8 mouse cellular contexts compared by ENCODE assay signal in the genomic region with DNA sequence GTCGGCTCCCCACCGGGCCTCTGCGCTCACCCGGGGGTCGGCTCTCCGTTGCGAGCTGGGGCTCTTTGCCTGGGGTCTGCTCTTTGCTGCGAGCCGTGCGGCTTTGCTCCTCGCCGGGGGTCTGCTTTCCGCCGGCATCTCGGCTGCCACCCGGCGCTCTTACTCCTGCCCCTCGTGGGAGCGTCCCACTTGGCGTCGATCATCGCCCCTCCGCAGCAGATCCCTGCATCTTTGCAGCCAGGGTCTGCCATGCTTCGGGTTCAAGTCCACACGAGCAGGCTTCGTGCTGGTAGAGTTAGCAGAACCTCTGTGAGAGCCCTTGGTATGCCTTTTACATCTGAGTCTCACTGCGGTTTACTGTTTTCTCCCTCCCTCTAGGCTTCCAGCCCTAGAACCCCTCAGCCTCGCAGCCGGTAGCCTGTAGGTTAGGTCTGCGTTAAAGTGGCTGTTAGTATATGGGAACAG. TPM values are rescaled to one million over a fixed set of nuclear protein-coding genes. Genes with fewer than 3 reads are reported as not detected.
DNase-seq lines count a peak whose midpoint lies in the region; ATAC-seq and TF ChIP-seq lines count a peak whose summit lies in the region.

No protein-coding gene starts in this region.

- H3K27ac ChIP-seq in thymus, adult 2 months (ENCODE audit: control insufficient read depth, insufficient read depth, low read length) = no peak overlapping the region
- H3K27ac ChIP-seq in heart, embryonic 14.5 days (replicated peaks in 1 of 2; ENCODE audit: control insufficient read depth in 1 of 2, insufficient read depth in 1 of 2, low read depth in 2 of 2, low read length in 2 of 2) = peak overlapping the region in 1 of 2 experiments; percentile 51; a peak in 1 of 4 replicates
- H3K27ac ChIP-seq in liver, embryonic 13.5 days = peak overlapping the region; percentile 78
- peak overlapping the region; percentile 85 for H3K27ac ChIP-seq in stomach, embryonic 15.5 days

- no peak for TF ChIP-seq CTCF in thymus, adult 2 months (IDR thresholded peaks at IDR 0.05; ENCODE audit: borderline replicate concordance, control insufficient read depth, extremely low read depth, insufficient read depth, low read length, poor library complexity)

- WGBS in thymus, adult 2 months = under 1% methylated on average over 30 of the region's 30 CpGs
- WGBS in heart, embryonic 14.5 days = under 1% methylated on average over 28 of the region's 30 CpGs
- whole genome bisulfite sequencing in liver, embryonic 13.5 days (ENCODE audit: insufficient replicate concordance) = under 1% methylated on average over 29 of the region's 30 CpGs
- WGBS in stomach, embryonic 15.5 days = under 1% methylated on average over 30 of the region's 30 CpGs

- H3K4me2 ChIP-seq in heart, embryonic 14.5 days (ENCODE audit: low read length) = peak overlapping the region; percentile 82
- peak overlapping the region; percentile 96 for H3K4me2 ChIP-seq in liver, embryonic 13.5 days
- H3K4me2 ChIP-seq in stomach, embryonic 15.5 days = peak overlapping the region; percentile 87

- no peaks in the 10 kb centered on the region; the same call in 1 of the 2 replicates for H3K36me3 ChIP-seq in thymus, adult 2 months (ENCODE audit: control insufficient read depth, insufficient read depth, low read length)
- H3K36me3 ChIP-seq in heart, embryonic 14.5 days (ENCODE audit: control insufficient read depth, insufficient read depth, low read length) = peaks cover 38% of the 10 kb centered on the region
- H3K36me3 ChIP-seq in liver, embryonic 13.5 days = peaks cover 33% of the 10 kb centered on the region
- H3K36me3 ChIP-seq in stomach, embryonic 15.5 days = peaks cover 16% of the 10 kb centered on the region; the same call in 1 of the 2 replicates

- DNase-seq in cerebellum, postnatal 10 days = peak; percentile 50 to 54
- no peak for DNase-seq in cerebellum, adult 9-11 months
- DNase-seq in thymus, adult 2 months = no peak
- no peak for DNase-seq in thymus, postnatal 14 days
- DNase-seq in liver, embryonic 13.5 days = no peak
- no peak for DNase-seq in layer of hippocampus, adult 9-10 months (ENCODE audit: low spot score)

- H3K9me3 ChIP-seq in heart, embryonic 14.5 days (ENCODE audit: control insufficient read depth, low read length) = no peaks in the 10 kb centered on the region
- H3K9me3 ChIP-seq in liver, embryonic 13.5 days (replicated peaks) = no peaks in the 10 kb centered on the region
- H3K9me3 ChIP-seq in stomach, embryonic 15.5 days = no peaks in the 10 kb centered on the region

- TF ChIP-seq POLR2A in thymus, adult 2 months (IDR thresholded peaks at IDR 0.05; ENCODE audit: control insufficient read depth, extremely low read depth, insufficient read depth, low read length, poor library complexity) = no peak

- H3K27me3 ChIP-seq in thymus, adult 2 months (ENCODE audit: control insufficient read depth, insufficient read depth, low read length) = no peaks in the 10 kb centered on the region
- H3K27me3 ChIP-seq in heart, embryonic 14.5 days (ENCODE audit: control insufficient read depth, insufficient read depth, low read length) = no peaks in the 10 kb centered on the region
- H3K27me3 ChIP-seq in liver, embryonic 13.5 days = no peaks in the 10 kb centered on the region
- no peaks in the 10 kb centered on the region for H3K27me3 ChIP-seq in stomach, embryonic 15.5 days (replicated peaks)

- H3K4me3 ChIP-seq in thymus, adult 2 months (ENCODE audit: control insufficient read depth, insufficient read depth, low read length) = peak overlapping the region; percentile 91
- peak overlapping the region; percentile 92 for H3K4me3 ChIP-seq in heart, embryonic 14.5 days (ENCODE audit: control insufficient read depth in 1 of 2, insufficient read depth in 1 of 2, low read depth in 1 of 2, low read length in 2 of 2)
- peak overlapping the region; percentile 94 for H3K4me3 ChIP-seq in liver, embryonic 13.5 days (replicated peaks)
- peak overlapping the region; percentile 97 for H3K4me3 ChIP-seq in stomach, embryonic 15.5 days (replicated peaks)

- H3K9ac ChIP-seq in heart, embryonic 14.5 days (ENCODE audit: low read length) = peak overlapping the region; percentile 91
- H3K9ac ChIP-seq in liver, embryonic 13.5 days = peak overlapping the region; percentile 90
- H3K9ac ChIP-seq in stomach, embryonic 15.5 days = peak overlapping the region; percentile 91

- peak; percentile 51; the same call in 1 of the 2 replicates for ATAC-seq in heart, embryonic 14.5 days (ENCODE audit: insufficient number of reproducible peaks, insufficient read depth, low FRiP score, low read depth)
- peak; percentile 45 for ATAC-seq in liver, embryonic 13.5 days (ENCODE audit: low read depth)
- peak; percentile 54; the same call in 1 of the 2 replicates for ATAC-seq in stomach, embryonic 15.5 days (ENCODE audit: insufficient read depth, low FRiP score, low read depth)

- 0 out of 2 replicates have a peak, but pooled peaks cover 2% of the 10 kb centered on the region for H3K4me1 ChIP-seq in thymus, adult 2 months (replicated peaks; ENCODE audit: control insufficient read depth, insufficient read depth, low read length)
- peaks cover 2 to 17% of the 10 kb centered on the region in 2 experiments; a peak in 2 of 4 replicates for H3K4me1 ChIP-seq in heart, embryonic 14.5 days (ENCODE audit: control insufficient read depth in 2 of 2, insufficient read depth in 2 of 2, low read length in 2 of 2)
- peaks cover 40% of the 10 kb centered on the region for H3K4me1 ChIP-seq in liver, embryonic 13.5 days (replicated peaks)
- H3K4me1 ChIP-seq in stomach, embryonic 15.5 days = peaks cover 13% of the 10 kb centered on the region; the same call in 1 of the 2 replicates

RNA-seq across cellular contexts. Expression of gene 1110032A03Rik, which starts 0.4 kb away (rescaled TPM):
- polyA plus RNA-seq in thymus, adult 2 months (2012; rRNA removed) = 20.0 and 22.4 TPM in 2 replicates
- polyA plus RNA-seq in heart, embryonic 14.5 days (2014; fragmentation: Nextera tagmentation; extraction: Ambion mirVana) = 27.5 and 33.4 TPM in 2 replicates
- 13.4 and 14.6 TPM in 2 replicates for polyA plus RNA-seq in liver, embryonic 13.5 days (2015; fragmentation: Nextera tagmentation; extraction: Ambion mirVana)
- polyA plus RNA-seq in stomach, embryonic 15.5 days (2015; fragmentation: Nextera tagmentation; extraction: Ambion mirVana) = 31.2 and 32.6 TPM in 2 replicates

RNA-seq across cellular contexts. Expression of gene Alg9, which starts 0.9 kb away (rescaled TPM):
- polyA plus RNA-seq in thymus, adult 2 months (2012; rRNA removed) = 23.2 and 23.4 TPM in 2 replicates
- 28.5 and 31.5 TPM in 2 replicates for polyA plus RNA-seq in heart, embryonic 14.5 days (2014; fragmentation: Nextera tagmentation; extraction: Ambion mirVana)
- polyA plus RNA-seq in liver, embryonic 13.5 days (2015; fragmentation: Nextera tagmentation; extraction: Ambion mirVana) = 15.9 and 17.5 TPM in 2 replicates
- polyA plus RNA-seq in stomach, embryonic 15.5 days (2015; fragmentation: Nextera tagmentation; extraction: Ambion mirVana) = 36.7 and 40.6 TPM in 2 replicates

RNA-seq across cellular contexts. Expression of gene Fdxacb1, which starts 7.7 kb away (rescaled TPM):
- 4.5 and 4.7 TPM in 2 replicates for polyA plus RNA-seq in thymus, adult 2 months (2012; rRNA removed)
- polyA plus RNA-seq in heart, embryonic 14.5 days (2014; fragmentation: Nextera tagmentation; extraction: Ambion mirVana) = 9.0 and 9.1 TPM in 2 replicates
- polyA plus RNA-seq in liver, embryonic 13.5 days (2015; fragmentation: Nextera tagmentation; extraction: Ambion mirVana) = 11.8 and 13.2 TPM in 2 replicates
- polyA plus RNA-seq in stomach, embryonic 15.5 days (2015; fragmentation: Nextera tagmentation; extraction: Ambion mirVana) = 12.3 and 12.5 TPM in 2 replicates

RNA-seq across cellular contexts. Expression of gene Hspb2, which starts 23.5 kb away (rescaled TPM):
- polyA plus RNA-seq in thymus, adult 2 months (2012; rRNA removed) = 3.8 and 16.7 TPM in 2 replicates
- polyA plus RNA-seq in heart, embryonic 14.5 days (2014; fragmentation: Nextera tagmentation; extraction: Ambion mirVana) = 312 and 322 TPM in 2 replicates
- polyA plus RNA-seq in liver, embryonic 13.5 days (2015; fragmentation: Nextera tagmentation; extraction: Ambion mirVana) = 1.4 TPM in 2 replicates
- 5.4 and 6.9 TPM in 2 replicates for polyA plus RNA-seq in stomach, embryonic 15.5 days (2015; fragmentation: Nextera tagmentation; extraction: Ambion mirVana)

RNA-seq across cellular contexts. Expression of gene Cryab, which starts 24.6 kb away (rescaled TPM):
- polyA plus RNA-seq in thymus, adult 2 months (2012; rRNA removed) = 29.7 and 146 TPM in 2 replicates
- polyA plus RNA-seq in heart, embryonic 14.5 days (2014; fragmentation: Nextera tagmentation; extraction: Ambion mirVana) = 1,286 and 1,345 TPM in 2 replicates
- polyA plus RNA-seq in liver, embryonic 13.5 days (2015; fragmentation: Nextera tagmentation; extraction: Ambion mirVana) = 8.7 and 11.0 TPM in 2 replicates
- 64.1 and 74.6 TPM in 2 replicates for polyA plus RNA-seq in stomach, embryonic 15.5 days (2015; fragmentation: Nextera tagmentation; extraction: Ambion mirVana)

Comparison
In these comparisons a context has a peak if more than half of its experiments do, and no peak if none do; other contexts are left out.
1. DNase-seq: peak in cerebellum, postnatal 10 days (2 of 2); none in cerebellum, adult 9-11 months (single experiment), thymus, adult 2 months (single experiment), thymus, postnatal 14 days (single experiment), liver, embryonic 13.5 days (single experiment) and layer of hippocampus, adult 9-10 months (single experiment).
2. Peak in every context shown above with its lines, with median percentiles within 50 percentile points of each other: H3K4me3 ChIP-seq, ATAC-seq, H3K4me2 ChIP-seq and H3K9ac ChIP-seq.